Mouse (Mus musculus): ENCODE results near the gene Nfam1. TPM values are rescaled to one million over a fixed set of nuclear protein-coding genes. Genes with fewer than 3 reads are reported as not detected.
"Not testable (repeated sequence)": the region's sequence is repeated elsewhere in the genome, so short reads cannot be mapped to it uniquely, and the experiment has no call there.

Nfam1 gene
- under 1 TPM; 0.12 to 0.43 (median 0.28) TPM for total RNA-seq (2022)

DNA sequence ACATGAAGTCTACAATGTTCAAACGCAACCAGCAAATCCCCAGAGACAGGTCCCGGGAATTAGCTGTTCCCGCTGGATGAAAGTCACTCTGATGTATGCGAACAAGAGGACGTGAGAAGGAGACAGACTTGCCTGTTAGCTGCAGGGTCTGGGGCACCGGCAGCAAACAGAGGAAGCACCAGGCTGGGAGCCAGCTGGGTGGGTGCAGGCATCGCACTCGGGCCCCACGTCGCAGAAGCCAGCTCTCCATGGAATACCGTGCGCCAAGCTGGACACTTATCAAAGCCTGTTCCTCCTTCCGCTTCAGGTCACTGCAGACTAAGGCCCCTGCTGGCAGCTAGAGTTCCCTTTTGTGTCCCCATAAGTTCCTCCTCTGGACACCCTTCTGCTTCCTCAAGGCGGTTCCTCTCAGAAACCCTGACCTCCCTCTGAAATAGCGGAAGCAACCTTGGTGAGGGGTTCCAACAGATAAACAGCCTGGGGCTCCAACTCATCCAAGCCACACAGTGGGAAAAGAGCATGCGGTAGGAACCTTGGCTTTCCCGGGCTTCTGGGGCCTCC, at the start of gene Nfam1:
Nfam1 (minus strand) TSS at position 326 of the 561 bp plus-strand sequence.
- DNase-seq (ENCODE audit: low spot score in 2 of 2): no peak

DNA sequence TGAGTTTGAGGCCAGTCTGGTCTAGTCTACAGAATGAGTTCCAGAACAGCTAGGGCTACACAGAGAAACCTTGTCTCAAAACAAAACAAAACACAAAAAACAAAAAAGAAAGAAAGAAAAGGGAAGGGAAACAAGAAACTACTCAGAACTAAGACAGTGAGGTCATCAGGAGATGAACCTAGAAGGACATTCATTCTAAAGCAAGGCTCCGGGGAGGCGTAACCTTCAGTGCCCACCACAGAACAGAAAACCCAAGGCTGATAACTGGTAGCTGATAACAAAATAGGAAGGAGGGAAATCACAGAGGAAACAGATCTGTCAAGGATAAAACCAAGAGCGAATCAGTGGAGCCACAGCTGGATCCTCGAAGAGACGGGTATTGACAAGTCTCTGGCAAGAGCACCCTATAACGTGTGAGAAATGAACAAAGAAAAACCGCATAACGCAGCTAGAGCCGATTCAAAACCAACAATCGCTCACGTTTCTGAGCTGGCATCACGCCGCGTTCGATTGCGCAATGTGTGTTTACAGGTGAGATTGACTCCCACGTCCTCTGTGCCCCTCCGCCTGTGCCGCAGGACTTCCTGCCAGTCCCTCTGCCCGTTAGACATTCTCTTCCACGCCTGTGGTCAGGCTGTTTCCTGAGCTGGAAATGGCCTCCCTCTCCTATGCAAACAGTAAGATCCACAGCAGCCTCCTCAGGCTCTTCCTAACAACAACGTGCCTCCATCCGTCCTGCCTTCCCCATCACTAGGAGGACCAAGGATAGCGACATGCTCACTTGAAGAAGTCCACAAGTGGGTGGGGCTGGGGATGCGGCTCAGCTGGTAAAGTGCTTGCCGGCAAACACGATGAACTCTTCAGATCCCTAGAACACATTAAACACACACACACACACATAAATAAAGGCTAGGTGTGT, 42.8 kb upstream of the Nfam1 start:
- DNase-seq (ENCODE audit: low spot score in 2 of 2): no peak

DNA sequence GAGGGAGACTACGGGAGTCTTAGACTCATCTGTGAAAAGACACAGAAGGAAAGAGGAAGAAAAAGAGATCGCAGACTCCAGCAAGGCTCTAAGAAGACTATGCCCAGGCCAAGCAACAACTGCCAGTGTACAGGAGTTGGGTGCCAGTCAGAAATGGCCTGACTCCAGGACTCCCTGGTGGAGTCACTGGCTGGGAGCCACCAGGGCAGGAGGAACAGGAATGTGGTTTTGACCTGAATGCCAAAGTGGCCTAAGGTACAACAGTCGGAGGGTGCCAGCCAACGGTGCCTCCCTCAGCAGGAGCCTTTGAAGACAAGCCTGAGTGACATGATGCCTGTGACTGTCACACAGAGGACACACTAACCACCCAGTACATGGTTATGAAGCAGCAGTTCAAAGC, 41.1 kb upstream of the Nfam1 start:
- DNase-seq (ENCODE audit: low spot score in 2 of 2): no peak

DNA sequence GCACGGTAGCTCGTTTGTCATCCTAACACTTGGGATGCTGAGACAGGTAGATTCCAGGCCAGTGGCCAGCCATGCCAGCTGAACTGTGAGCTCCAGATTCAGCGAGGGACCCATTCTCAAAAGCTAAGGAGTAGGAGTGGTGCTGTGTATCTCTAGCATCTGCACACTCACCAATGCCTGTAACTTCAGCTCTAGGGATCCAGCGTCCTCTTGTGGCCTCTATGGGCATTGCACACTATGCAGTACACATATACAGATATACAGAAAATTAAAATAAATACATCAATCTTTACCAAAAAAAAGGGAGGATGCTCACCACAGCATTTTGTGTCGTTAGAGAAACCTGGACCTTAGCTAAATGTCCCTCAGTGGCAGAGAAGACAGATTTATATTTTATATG, 38.6 kb upstream of the Nfam1 start:
- no peak for DNase-seq (ENCODE audit: low spot score in 2 of 2)

DNA sequence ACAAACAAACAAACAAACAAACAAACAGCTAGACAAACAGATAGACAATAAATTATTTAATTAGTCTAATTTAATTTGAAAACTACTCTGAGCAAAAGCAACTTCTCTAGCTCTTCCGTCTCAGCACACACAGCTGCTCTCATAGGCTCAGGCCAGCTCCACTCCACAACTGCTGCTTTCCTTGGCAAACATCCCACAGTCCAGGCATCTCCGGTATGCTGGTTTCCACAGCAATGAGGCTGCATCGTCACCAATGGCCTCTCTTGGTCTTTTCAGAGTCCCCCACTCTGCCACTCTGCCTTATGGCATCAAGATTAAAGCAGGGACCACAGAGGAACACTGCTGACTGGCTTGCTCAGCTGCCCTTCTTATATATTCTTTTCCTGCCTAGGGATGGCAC, 37.8 kb upstream of the Nfam1 start:
- no peak for DNase-seq (ENCODE audit: low spot score in 2 of 2)

DNA sequence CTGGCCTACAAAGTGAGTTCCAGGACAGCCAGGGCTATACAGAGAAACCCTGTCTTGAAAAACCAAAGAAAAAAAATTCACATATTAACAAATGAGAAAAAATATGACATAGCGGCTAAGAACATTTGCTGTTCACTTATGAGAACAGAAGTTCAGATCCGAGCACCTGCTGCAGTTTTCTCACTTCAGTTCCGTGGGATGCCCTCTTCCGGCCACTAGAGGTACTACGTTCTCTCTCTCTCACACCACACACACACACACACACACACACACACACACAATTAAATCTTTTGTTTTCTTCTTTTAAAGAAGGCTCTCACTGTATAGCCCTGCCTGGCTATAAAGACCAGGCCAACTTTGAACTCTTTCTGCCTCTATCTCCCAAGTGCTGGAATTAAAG, 35.2 kb upstream of the Nfam1 start:
- no peak for DNase-seq (ENCODE audit: low spot score in 2 of 2)

DNA sequence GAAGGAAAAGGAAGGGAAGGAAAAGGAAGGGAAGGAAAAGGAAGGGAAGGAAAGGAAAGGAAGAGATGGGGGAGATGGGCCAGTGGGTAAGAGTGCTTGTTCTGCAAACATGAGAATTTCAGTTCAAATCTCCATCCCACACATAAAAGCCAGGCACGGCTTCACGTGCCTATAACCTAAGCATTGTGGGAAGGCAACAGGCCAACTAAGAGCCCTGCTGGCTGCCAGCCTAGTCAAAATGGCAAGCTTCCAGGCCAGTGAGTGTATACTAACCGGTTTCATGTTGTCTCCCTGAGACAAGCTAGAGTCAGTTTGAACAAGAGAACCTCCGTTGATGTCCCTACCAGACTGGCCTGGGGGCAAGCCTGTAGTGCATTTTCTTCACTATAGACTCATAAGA, 32.4 kb upstream of the Nfam1 start:
- DNase-seq (ENCODE audit: low spot score in 2 of 2): no peak

DNA sequence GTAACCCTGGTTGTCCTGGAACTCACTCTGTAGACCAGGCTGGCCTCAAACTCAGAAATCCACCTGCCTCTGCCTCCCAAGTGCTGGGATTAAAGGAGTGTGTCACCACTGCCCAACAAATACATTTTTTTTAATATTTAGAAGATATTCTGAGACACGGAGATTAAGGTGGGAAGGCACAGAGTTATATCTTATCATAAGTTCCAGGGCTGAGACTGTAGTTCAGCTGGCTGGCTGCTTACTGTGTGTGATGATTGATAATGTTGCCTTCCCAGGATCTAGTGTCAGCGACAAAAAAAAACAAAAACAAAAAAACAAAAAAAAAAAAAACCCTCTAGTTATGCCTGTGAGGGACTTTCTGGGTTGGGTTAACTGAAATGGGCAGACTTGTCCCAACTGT, 29.5 kb upstream of the Nfam1 start:
- not testable (repeated sequence) for DNase-seq (ENCODE audit: low spot score in 2 of 2)

DNA sequence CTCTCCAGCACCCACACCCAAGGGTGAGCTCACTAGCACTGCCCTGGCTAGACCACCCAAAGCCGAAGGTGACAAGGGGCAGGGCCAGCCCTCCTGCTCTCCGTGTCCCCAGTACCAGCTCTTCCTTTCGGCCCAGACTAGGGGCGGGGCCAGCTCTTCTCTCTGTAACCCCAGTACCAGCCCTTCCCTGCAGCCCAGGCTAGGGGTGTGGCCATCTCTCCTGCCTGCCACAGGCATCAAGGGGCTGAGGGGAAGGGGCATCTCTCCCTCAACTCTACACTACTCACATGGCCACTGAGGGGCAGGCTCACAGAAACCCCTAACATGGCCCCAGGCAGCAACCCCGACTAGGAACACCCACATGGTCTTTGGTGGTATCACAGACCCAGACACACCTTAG, 28.6 kb upstream of the Nfam1 start:
- no peak for DNase-seq (ENCODE audit: low spot score in 2 of 2)

DNA sequence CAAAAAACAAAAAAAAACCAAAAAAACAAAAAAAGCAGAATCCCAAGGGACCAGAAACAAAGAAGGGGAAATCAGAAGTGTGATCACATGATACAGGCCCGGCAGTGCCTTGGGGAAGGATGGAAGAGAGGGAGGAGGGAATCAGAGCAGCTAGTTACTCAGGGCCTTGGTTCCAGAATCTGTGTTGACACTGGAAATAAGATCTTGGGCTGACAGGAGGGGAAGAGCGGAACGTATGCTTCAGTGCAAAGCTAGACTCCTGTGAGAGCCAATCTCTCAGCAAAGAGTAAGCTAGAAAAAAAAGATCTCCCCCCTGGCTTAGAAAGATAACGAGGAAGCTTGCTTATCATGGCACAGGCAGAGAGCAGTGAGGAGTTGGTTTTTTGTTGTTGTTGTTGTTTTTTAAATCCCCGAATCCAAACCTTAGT, 26.1 kb upstream of the Nfam1 start:
- no peak for DNase-seq (ENCODE audit: low spot score in 2 of 2)

DNA sequence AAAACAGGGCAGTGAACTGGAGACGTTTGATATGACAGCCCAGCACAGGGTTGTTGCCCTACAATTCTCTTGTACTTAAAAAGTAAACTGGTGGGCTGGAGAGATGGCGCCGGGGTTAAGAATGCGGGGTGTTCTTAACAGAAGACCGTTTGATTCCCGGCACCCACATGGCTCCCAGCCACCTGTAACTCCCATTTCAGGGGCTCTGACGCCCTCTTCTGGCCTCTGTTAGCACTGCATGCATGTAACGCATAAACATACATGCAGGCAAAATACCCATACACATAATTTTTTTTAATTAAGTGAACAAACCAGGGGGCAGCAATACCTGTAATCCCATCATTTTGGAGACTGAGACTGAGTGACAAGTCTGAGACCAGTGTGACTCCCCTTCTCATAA, 24.4 kb upstream of the Nfam1 start:
- no peak for DNase-seq (ENCODE audit: low spot score in 2 of 2)

DNA sequence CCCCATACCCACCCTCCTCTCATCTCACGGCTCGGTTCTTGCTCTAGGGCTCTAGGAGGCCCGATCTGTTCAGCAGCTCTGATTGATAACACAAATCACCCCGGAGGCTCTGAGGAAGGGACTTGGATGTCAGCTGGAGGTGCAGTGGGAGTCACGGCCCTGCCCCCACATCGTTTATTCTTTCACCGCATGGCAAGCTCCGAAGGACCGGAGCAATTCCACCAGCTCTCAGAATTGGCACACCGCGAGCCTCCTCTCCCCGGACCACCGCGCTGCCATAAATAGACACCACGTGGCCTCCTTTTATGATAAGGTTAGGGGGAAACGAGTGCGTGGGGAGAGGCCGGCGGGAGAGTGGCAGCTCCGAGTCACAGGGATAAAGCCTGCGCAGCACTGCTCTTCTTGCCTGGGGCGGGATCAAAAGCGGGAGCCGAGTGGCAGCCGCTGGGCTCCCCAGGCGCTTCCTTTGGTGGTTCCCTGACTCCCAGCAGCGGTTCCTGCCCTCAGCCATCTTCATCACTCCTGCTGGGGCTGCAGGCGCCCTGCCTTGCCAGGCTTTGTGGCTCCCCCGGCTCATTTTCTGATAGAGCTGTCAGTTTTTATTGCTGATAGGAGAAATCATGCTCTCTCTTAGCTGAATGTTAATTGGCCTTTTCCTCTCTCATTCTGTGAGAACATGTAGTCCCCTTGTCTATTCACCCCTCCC, 23.4 kb upstream of the Nfam1 start:
- DNase-seq (ENCODE audit: low spot score in 2 of 2): no peak

DNA sequence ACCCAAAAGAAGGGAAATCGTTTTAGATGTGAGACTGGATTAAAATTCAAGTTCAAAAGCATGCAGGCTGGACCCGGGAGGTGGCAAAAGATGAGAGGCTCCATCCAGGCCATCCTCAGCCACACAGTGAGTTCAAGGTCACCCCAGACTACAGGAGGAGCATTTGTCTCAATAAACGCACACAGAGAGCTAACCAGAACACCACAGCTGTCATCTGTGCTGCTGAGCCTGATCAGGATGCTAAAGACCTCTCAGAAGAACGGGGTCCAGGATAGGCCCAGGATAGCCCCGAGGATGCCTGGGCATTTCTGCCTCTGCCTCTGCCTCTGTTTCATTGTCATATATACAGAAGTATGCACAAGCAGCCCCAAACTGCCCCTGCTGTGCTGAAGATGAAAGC, 22.5 kb upstream of the Nfam1 start:
- no peak for DNase-seq (ENCODE audit: low spot score in 2 of 2)

DNA sequence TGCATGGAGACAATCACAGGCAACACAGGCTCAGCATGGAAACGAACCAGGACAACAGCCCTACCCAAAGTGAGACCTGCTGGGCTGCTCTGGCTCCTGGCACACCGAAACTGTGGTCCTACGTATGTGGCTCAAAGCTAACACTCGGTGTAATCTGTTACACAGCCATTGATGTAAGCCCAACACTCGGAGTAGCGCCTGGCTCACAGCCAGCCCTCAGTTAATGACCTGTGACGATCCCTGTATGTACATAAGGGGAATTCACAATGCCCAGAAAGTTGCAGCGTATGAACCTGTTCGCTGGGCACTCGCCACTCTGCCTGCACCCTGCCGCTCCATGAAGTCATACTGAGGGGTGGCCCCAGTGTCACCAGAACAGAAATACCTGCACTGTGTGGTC, 20.2 kb upstream of the Nfam1 start:
- no peak for DNase-seq (ENCODE audit: low spot score in 2 of 2)

DNA sequence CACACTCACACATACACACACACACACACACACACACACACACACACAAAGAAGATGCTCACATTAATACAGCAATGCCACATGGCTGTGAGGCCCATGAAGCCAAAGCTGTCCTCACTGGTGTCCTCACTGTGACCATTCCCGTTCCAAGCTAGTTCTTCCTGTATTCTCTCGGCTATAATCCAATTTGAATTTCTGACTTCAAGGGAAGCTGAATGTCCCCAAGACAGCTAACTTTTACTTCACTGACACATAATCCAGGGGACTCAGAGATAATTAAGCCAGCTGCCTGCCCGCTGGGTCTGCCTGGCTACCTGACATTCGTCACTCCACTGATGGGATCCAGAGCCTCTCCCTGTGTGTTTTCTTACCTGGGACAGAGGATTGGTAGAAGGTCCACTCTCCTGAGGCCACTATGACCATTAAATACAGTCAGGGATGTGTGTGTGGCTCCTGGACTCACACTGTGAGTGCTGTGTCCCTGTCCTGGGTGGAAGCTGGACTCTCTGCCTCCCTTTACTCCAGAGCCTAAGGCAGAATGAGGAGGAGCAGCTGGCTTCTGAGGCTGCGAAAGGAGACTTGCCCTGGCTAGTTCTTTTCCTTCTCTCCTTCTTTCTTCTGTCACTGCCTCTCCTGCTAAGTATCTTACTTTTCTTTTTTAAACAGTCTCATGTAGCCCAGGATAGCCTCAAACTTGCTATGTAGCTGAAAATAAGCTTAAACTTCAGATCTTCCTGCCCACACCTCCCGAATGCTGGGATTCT, 19.4 kb upstream of the Nfam1 start:
- DNase-seq (ENCODE audit: low spot score in 2 of 2): no peak

DNA sequence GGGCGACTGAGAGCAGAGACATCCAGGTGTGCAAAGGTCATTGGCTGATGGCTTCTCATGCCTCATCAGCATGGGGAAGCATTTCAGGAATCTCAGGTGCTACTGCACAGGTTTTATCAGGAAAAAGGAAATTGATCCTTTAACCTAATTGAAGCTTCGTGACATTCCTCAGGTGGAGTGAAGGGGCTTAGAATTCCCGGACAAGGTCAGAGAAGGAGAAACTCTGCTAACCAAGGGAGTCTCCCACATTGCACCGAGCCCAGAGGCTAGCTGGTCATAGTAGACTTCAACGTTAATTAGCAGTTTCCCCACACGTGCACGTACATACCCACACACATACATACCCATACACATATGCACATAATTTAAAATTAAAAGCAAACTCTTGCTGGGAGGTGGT, 13.6 kb upstream of the Nfam1 start:
- no peak for DNase-seq (ENCODE audit: low spot score in 2 of 2)

DNA sequence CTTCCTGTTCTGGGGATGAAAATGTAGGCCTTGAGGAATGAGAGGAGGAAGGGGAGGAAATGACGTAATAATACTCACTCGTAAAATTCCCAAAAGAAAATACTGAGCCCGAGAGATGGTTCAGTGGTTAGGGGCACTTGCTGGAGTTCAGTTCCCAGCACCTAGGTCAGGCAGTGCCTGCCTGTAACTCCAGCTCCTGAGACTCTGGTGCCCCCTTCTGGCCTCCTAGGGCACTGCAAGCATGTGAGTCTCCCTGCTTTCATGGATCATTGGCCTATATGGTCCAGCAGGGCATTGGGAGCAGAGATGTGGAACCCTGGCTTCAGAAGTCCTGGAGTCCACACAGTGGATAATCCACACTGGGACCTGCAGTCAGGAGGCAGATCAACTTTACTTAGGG, 13.2 kb upstream of the Nfam1 start:
- DNase-seq (ENCODE audit: low spot score in 2 of 2): no peak

DNA sequence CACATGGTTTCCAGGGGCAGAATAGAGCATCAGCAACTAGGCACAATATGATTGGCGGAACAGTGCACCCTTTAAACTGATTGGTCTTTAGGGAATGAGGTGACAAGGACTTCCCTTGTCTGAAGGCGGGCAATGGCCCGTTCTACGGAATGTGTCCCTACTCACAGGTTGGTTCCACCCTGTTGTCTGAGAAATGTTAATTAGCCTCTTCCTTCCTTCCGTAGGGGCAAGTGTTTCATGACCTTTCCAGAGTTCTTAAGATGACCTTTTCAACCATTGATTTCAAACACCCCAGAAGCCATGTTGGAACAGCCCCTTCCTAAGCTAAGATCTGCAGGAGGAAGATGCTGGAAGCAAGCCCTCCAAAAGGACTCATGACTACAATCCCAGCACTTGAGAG, 12.5 kb upstream of the Nfam1 start:
- DNase-seq (ENCODE audit: low spot score in 2 of 2): not testable (repeated sequence)

DNA sequence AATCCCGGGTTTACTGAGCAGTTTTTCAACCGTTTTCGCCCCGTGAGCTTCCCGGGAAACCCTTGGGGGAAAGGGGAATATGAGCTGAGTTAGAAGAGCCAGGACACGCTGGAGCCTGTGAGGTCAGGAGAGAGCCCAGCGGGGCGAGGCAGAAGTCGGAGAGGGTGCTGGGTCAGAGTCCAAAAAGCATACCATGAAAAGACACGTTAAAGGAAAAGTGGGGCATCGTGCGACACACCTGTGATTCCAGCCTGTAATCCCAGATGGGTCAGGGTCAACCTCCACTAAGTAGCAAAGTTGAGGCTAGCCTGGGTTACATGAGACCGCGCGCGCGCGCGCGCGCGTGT, 10.2 kb upstream of the Nfam1 start:
- DNase-seq (ENCODE audit: low spot score in 2 of 2): no peak

DNA sequence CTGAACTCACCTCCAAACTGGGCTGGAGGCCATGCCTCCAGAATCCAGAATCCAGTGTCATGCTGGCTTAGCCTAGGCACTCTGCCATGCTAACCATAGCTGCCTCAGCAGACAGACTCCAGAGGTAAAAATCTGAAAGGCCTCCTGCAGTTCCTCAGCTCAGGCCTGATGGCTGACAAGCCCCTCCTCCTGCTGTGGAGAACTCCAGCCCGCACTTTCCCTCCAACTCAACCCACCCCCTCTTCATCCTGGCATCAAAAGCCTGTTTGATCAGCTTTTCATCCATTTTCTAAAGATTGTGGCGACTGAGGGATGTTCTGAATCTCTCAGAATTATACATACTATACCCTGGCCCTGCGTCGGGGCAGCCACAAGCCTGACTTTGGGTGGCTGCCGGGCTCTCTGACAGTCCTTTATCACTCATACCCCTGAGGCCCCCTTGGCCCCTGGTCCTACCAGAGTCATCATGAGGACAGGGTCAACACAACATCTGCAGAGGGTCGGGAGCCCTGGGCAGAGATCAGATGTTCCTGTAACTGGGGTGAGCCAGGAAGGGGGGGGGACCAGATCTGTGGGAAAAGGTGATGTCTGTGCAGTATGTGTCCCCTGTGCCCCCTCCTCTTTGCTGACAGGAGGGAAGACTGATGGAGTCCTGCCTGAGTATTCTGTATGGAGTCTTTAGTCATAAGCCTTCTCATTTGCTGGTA, 9.7 kb upstream of the Nfam1 start:
- no peak for DNase-seq (ENCODE audit: low spot score in 2 of 2)

DNA sequence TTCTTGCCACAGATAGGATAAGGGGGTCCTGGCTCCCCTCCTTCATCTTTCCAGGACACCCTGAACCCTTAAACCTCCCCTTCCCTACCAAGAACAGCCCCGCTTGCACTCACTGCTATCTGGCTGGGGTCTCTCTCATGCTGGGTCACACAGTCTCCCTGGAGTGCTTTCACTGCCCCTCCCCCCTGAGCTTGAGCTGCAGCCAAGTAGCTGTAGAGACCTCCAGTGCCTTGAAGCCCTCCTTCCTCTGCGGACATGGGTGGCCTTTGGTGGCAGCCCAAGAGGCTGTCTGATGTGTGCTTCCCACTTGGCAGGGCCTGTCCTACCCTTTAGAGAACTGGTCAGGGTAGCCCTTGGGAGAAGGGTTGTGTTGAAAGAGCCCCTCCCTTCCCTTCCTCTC, 7.0 kb upstream of the Nfam1 start:
- no peak for DNase-seq (ENCODE audit: low spot score in 2 of 2)
